Mouse (Mus musculus): ENCODE results near the gene Efhc2. TPM values are rescaled to one million over a fixed set of nuclear protein-coding genes. Genes with fewer than 3 reads are reported as not detected.

Gene Efhc2
- total and polyA plus RNA-seq, 3 experiments, result not detected

GRCm38 (mm10) chrX:17175748-17176147, 143.4 kb downstream of the Efhc2 start:
- DNase-seq (ENCODE audit: low read depth, low spot score), result no peak
- H3K79me2 ChIP-seq (ENCODE audit: control insufficient read depth, insufficient read depth, low read length, poor library complexity), result no peaks in the 10 kb centered on the region
- H3K4me3 ChIP-seq (ENCODE audit: control insufficient read depth in 1 of 2, insufficient read depth in 1 of 2, low read depth in 2 of 2, low read length in 2 of 2), result no peak overlapping the region
- no peaks in the 10 kb centered on the region for H3K9me3 ChIP-seq (replicated peaks; ENCODE audit: insufficient read depth, low read length)
- no peak overlapping the region for H3K9ac ChIP-seq (ENCODE audit: control insufficient read depth, low read depth, low read length, poor library complexity, severe bottlenecking)
- H3K27ac ChIP-seq (ENCODE audit: control insufficient read depth, low read depth, low read length), result no peak overlapping the region
- no peaks in the 10 kb centered on the region for H3K36me3 ChIP-seq (ENCODE audit: control insufficient read depth in 1 of 2, insufficient read depth in 2 of 2, low read length in 2 of 2)
- H3K27me3 ChIP-seq (ENCODE audit: control insufficient read depth in 1 of 2, insufficient read depth in 2 of 2, low read length in 2 of 2), result no peaks in the 10 kb centered on the region
- TF ChIP-seq ZMIZ1 (IDR thresholded peaks at IDR 0.05; ENCODE audit: low read depth, low read length), result no peak
- TF ChIP-seq JUND (IDR thresholded peaks at IDR 0.05; ENCODE audit: low read depth, low read length), result no peak
- TF ChIP-seq SIN3A (IDR thresholded peaks at IDR 0.05; ENCODE audit: low read length), result no peak
- no peak for TF ChIP-seq CHD2 (IDR thresholded peaks at IDR 0.05; ENCODE audit: low read length)
- no peak for TF ChIP-seq POLR2AphosphoS5 (IDR thresholded peaks at IDR 0.05; ENCODE audit: borderline replicate concordance, low read depth, low read length)
- no peak for TF ChIP-seq NRF1 (IDR thresholded peaks at IDR 0.05; ENCODE audit: insufficient read depth, low read depth, low read length, poor library complexity, severe bottlenecking)
- TF ChIP-seq BHLHE40 (IDR thresholded peaks at IDR 0.05; ENCODE audit: borderline replicate concordance, low read depth, low read length), result no peak
- TF ChIP-seq ZNF384 (IDR thresholded peaks at IDR 0.05; ENCODE audit: low read depth, low read length), result no peak
- TF ChIP-seq KAT2A (conservative IDR thresholded peaks at IDR 0.05; ENCODE audit: low read depth, low read length), result no peak
- TF ChIP-seq ZKSCAN1 (IDR thresholded peaks at IDR 0.05; ENCODE audit: low read depth, low read length), result no peak
- TF ChIP-seq MXI1 (IDR thresholded peaks at IDR 0.05; ENCODE audit: low read depth, low read length), result no peak
- TF ChIP-seq CTCF (IDR thresholded peaks at IDR 0.05 in 2 of 3, conservative IDR thresholded peaks at IDR 0.05 in 1 of 3; ENCODE audit: control insufficient read depth in 1 of 3, insufficient read depth in 1 of 3, low read depth in 2 of 3, low read length in 3 of 3, poor library complexity in 1 of 3, severe bottlenecking in 1 of 3), result no peak
- TF ChIP-seq CHD1 (IDR thresholded peaks at IDR 0.05; ENCODE audit: low read depth, low read length), result no peak
- no peak for TF ChIP-seq TBP (IDR thresholded peaks at IDR 0.05; ENCODE audit: low read depth, low read length)
- TF ChIP-seq E2F4 (IDR thresholded peaks at IDR 0.05; ENCODE audit: borderline replicate concordance, low read depth, low read length), result no peak
- no peaks in the 10 kb centered on the region for H3K4me1 ChIP-seq (ENCODE audit: control insufficient read depth in 1 of 2, insufficient read depth in 2 of 2, low read length in 2 of 2)

- Histone ChIP-seq H3K79me2 (ENCODE audit: control insufficient read depth, insufficient read depth, low read length, poor library complexity) (no peaks in the 10 kb centered on the region), H3K9me3 (replicated peaks; ENCODE audit: insufficient read depth, low read length) (no peaks in the 10 kb centered on the region), H3K27me3 (ENCODE audit: control insufficient read depth in 1 of 2, insufficient read depth in 2 of 2, low read length in 2 of 2) (no peaks in the 10 kb centered on the region), H3K9ac (ENCODE audit: control insufficient read depth, low read depth, low read length, poor library complexity, severe bottlenecking) (no peak overlapping the region), H3K4me1 (ENCODE audit: control insufficient read depth in 1 of 2, insufficient read depth in 2 of 2, low read length in 2 of 2) (no peaks in the 10 kb centered on the region), H3K4me3 (ENCODE audit: control insufficient read depth in 1 of 2, insufficient read depth in 1 of 2, low read depth in 2 of 2, low read length in 2 of 2) (no peak overlapping the region), H3K27ac (ENCODE audit: control insufficient read depth, low read depth, low read length) (no peak overlapping the region), H3K36me3 (ENCODE audit: control insufficient read depth in 1 of 2, insufficient read depth in 2 of 2, low read length in 2 of 2) (no peaks in the 10 kb centered on the region)
- TF ChIP-seq E2F4 (IDR thresholded peaks at IDR 0.05; ENCODE audit: borderline replicate concordance, low read depth, low read length), result no peak
- peak; percentile 20 to 45 (median 35); a peak in 5 of 6 replicates for TF ChIP-seq CTCF (IDR thresholded peaks at IDR 0.05 in 2 of 3, conservative IDR thresholded peaks at IDR 0.05 in 1 of 3; ENCODE audit: control insufficient read depth in 1 of 3, insufficient read depth in 1 of 3, low read depth in 2 of 3, low read length in 3 of 3, poor library complexity in 1 of 3, severe bottlenecking in 1 of 3)
- TF ChIP-seq EP300 (IDR thresholded peaks at IDR 0.05; ENCODE audit: low read depth in 1 of 2, low read length in 2 of 2), result no peak
- peak; percentile 7 for DNase-seq (ENCODE audit: low read depth, low spot score)
Observed at GRCm38 (mm10) chrX:17165638-17166037, 153.5 kb downstream of the Efhc2 start.

Data from MEL (cell line).